Mouse (Mus musculus): ENCODE measurements around the gene 4933411K16Rik. TPM values are rescaled to one million over a fixed set of nuclear protein-coding genes. Genes with fewer than 3 reads are reported as not detected.

4933411K16Rik gene
- total and polyA plus RNA-seq, 2 experiments from 2014 or later: 0.24 TPM; not detected in 1

DNA sequence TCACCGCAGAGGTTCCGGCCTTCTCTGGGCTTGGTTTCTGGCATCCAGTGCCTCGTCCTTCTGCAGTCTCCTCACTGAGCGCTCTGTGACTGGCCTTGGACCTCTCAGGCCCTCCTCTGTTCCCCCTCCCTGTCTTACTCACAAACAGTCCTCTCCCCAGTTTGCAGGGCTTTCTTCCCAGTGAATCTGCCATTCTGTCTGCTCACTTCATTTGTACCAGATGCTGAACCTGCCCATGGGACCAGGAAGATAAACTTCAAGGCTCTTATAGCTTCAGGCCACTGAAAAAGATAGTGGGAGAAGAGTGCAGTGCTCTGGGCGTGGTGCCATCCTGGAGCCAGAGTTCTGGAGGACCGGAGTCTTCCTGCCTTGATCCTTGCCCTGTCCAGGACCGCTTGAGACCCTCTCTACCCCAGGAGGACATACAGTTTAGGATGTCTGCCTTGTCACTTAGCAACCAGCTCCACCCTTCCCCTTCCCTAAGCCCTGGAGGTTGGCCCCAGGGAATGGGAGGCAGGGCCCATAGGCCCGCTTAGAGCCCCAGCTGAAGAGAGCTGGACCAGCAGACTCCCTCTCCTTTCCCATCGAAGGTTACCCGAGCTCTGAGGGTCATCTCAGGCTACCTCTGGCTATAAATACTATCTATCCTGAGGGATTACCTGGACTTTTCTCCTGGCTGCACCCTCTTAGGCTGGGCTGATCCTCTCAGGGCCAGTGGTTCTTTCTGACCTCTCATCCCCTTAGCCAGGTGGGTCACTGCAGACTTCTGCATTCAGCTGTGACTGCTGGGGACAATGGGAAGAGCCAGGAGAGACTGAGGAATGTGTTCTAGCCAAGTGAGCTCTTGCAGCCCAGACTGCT, 30.1 kb upstream of the 4933411K16Rik start:
- no peak for ATAC-seq

DNA sequence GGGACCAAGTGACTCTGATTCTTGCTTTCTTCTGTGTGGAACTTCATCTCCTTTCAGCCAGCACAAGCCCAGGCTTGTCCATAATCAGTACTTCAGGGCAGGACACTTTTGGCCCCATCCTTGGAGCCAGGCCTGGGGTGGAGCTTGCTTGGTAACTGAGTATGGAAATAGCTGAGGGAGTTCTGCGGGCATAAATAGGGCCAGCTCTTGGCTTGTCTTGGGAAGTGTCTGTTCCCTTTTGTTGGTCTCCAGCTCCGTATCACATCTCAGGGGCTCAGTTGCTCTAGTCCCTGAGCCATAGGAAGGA, 29.6 kb upstream of the 4933411K16Rik start:
- DNase-seq (no peak), ATAC-seq (no peak)
- Histone ChIP-seq H3K36me3 (ENCODE audit: insufficient read depth) (no peaks in the 10 kb centered on the region), H3K27ac (ENCODE audit: low read depth, low read length) (no peak overlapping the region), H3K9ac (no peak overlapping the region), H3K27me3 (ENCODE audit: insufficient read depth, low read length) (no peaks in the 10 kb centered on the region), H3K4me2 (ENCODE audit: low read depth) (no peak overlapping the region), H3K4me1 (ENCODE audit: insufficient read depth) (no peaks in the 10 kb centered on the region), H3K4me3 (ENCODE audit: low read depth, low read length) (no peak overlapping the region), H3K9me3 (ENCODE audit: low read length) (no peaks in the 10 kb centered on the region)
- 81% methylated on average over 2 of the region's 2 CpGs for WGBS
- no peak for TF ChIP-seq CTCF (IDR thresholded peaks at IDR 0.05; ENCODE audit: low read depth)

More for the DNA sequence above, 30.1 kb upstream of the 4933411K16Rik start:
- Histone ChIP-seq H3K4me1 (ENCODE audit: insufficient read depth) (no peaks in the 10 kb centered on the region), H3K36me3 (ENCODE audit: insufficient read depth) (no peaks in the 10 kb centered on the region), H3K4me3 (ENCODE audit: low read depth, low read length) (no peak overlapping the region), H3K9me3 (ENCODE audit: low read length) (no peaks in the 10 kb centered on the region), H3K9ac (no peak overlapping the region), H3K4me2 (ENCODE audit: low read depth) (no peak overlapping the region), H3K27ac (ENCODE audit: low read depth, low read length) (no peak overlapping the region), H3K27me3 (ENCODE audit: insufficient read depth, low read length) (no peaks in the 10 kb centered on the region)
- 78% methylated on average over 10 of the region's 10 CpGs for whole genome bisulfite sequencing
- DNase-seq: no peak
- no peak for TF ChIP-seq CTCF (IDR thresholded peaks at IDR 0.05; ENCODE audit: low read depth)

DNA sequence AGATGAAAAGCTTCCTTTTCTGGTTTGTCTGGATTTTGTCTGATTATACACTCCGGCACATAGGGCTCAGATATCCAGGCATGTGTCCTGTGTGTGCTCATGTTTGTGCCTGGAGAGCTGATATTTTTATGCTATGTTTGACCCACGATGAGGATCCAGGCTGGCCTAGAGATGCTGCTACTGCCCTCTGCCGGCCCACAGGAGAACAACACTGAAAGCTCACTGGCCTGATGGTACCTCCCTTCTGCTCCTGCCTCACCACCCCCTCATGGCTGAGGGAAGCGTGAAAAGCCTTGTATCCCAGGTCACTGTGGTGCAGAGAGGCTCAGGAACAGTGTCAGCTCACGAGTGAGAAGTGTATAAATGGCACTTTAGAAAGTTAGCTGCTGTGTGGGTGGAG, 25.9 kb upstream of the 4933411K16Rik start:
- WGBS: 5% methylated on average over 5 of the region's 5 CpGs
- Histone ChIP-seq H3K27me3 (ENCODE audit: insufficient read depth, low read length) (no peaks in the 10 kb centered on the region), H3K4me3 (ENCODE audit: low read depth, low read length) (no peak overlapping the region), H3K9me3 (ENCODE audit: low read length) (no peaks in the 10 kb centered on the region), H3K9ac (no peak overlapping the region), H3K36me3 (ENCODE audit: insufficient read depth) (no peaks in the 10 kb centered on the region), H3K4me2 (ENCODE audit: low read depth) (no peak overlapping the region), H3K4me1 (ENCODE audit: insufficient read depth) (no peaks in the 10 kb centered on the region), H3K27ac (ENCODE audit: low read depth, low read length) (no peak overlapping the region)
- ATAC-seq (peak; percentile 82), DNase-seq (peak; percentile 77)
- TF ChIP-seq CTCF (IDR thresholded peaks at IDR 0.05; ENCODE audit: low read depth): peak; percentile 94

DNA sequence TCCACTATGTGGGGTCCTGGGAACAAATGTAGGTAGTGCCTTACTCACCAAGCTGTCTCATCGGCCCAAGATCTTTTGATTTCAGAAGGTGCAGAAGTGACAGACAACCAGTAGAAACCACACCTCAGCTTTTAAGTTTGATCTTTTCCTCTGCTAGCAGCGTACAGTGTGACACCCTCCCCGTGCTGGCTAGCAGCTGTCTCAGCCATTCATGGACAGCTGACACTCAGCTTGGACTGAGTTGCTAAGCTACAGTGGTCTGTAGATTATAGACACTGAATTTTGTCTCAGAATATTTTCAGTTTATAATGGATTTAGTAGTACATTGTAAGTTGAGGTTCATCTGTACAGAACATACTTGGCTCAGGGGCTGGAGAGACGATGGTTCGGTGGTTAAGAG, 20.9 kb upstream of the 4933411K16Rik start:
- no peak for DNase-seq
- no peaks in the 10 kb centered on the region for H3K4me1 ChIP-seq (ENCODE audit: insufficient read depth)
- no peak for ATAC-seq
- H3K4me3 ChIP-seq (ENCODE audit: low read depth, low read length): no peak overlapping the region
- no peak for TF ChIP-seq CTCF (IDR thresholded peaks at IDR 0.05; ENCODE audit: low read depth)
- no peak overlapping the region for H3K9ac ChIP-seq
- WGBS: 80% methylated on average over 5 of the region's 5 CpGs
- no peaks in the 10 kb centered on the region for H3K36me3 ChIP-seq (ENCODE audit: insufficient read depth)
- no peaks in the 10 kb centered on the region for H3K27me3 ChIP-seq (ENCODE audit: insufficient read depth, low read length)
- H3K9me3 ChIP-seq (ENCODE audit: low read length): no peaks in the 10 kb centered on the region
- no peak overlapping the region for H3K4me2 ChIP-seq (ENCODE audit: low read depth)
- no peak overlapping the region for H3K27ac ChIP-seq (ENCODE audit: low read depth, low read length)

DNA sequence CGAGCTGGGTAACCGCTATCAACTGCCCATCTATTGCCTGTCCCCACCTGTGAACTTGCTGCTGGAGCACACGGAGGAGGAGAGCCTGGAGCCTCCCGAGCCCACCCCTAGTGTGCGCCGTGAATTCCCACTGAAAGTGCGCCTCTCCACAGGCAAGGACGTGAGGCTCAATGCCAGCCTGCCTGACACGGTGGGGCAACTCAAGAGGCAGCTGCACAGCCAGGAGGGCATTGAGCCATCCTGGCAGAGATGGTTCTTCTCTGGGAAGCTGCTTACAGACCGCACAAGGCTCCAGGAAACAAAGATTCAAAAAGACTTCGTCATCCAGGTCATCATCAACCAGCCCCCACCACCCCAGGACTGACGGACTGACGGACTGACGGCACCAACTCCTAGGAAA, 18.4 kb upstream of the 4933411K16Rik start:
- Histone ChIP-seq H3K4me3 (ENCODE audit: low read depth, low read length) (no peak overlapping the region), H3K36me3 (ENCODE audit: insufficient read depth) (no peaks in the 10 kb centered on the region), H3K4me1 (ENCODE audit: insufficient read depth) (no peaks in the 10 kb centered on the region), H3K4me2 (ENCODE audit: low read depth) (no peak overlapping the region), H3K9ac (no peak overlapping the region), H3K9me3 (ENCODE audit: low read length) (no peaks in the 10 kb centered on the region), H3K27me3 (ENCODE audit: insufficient read depth, low read length) (no peaks in the 10 kb centered on the region), H3K27ac (ENCODE audit: low read depth, low read length) (no peak overlapping the region)
- ATAC-seq: no peak
- no peak for TF ChIP-seq CTCF (IDR thresholded peaks at IDR 0.05; ENCODE audit: low read depth)
- no peak for DNase-seq
- 72% methylated on average over 14 of the region's 14 CpGs for WGBS

DNA sequence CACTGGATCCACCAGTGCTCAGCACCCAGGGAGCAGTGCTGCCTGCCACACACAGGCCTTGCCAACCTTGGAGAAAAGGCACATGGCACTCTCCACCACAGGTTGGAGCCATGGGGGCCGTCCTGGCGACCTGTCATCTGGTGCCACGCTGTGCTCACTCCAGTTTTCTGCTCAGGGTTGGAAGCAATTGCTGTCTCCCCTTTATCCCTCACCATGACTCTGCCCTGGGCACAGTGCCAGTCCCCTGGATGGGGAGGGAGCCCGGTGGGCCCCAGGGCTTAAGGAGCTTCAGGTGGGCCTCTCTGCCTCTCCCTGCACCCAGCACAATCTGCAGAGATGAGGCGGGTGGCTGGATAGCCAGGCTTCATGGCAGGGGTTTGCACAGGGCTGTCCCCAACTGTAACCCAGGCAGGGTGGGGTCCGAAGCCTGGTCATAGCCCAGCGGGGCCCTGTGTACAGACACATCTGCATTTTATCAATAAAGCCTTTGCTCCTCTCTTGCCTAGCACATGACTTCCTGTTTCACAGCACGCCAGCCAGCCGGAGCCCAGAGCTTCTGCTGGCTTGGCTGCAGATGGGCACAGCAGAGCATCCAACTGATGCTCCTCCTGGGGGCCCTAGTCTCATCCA, 17.8 kb upstream of the 4933411K16Rik start:
- 66% methylated on average over 9 of the region's 9 CpGs for WGBS
- Histone ChIP-seq H3K27ac (ENCODE audit: low read depth, low read length) (no peak overlapping the region), H3K36me3 (ENCODE audit: insufficient read depth) (no peaks in the 10 kb centered on the region), H3K4me2 (ENCODE audit: low read depth) (no peak overlapping the region), H3K4me1 (ENCODE audit: insufficient read depth) (no peaks in the 10 kb centered on the region), H3K9me3 (ENCODE audit: low read length) (no peaks in the 10 kb centered on the region), H3K27me3 (ENCODE audit: insufficient read depth, low read length) (no peaks in the 10 kb centered on the region), H3K4me3 (ENCODE audit: low read depth, low read length) (no peak overlapping the region), H3K9ac (no peak overlapping the region)
- TF ChIP-seq CTCF (IDR thresholded peaks at IDR 0.05; ENCODE audit: low read depth): no peak
- ATAC-seq (peak; percentile 37; the same call in 1 of the 2 replicates), DNase-seq (no peak)

DNA sequence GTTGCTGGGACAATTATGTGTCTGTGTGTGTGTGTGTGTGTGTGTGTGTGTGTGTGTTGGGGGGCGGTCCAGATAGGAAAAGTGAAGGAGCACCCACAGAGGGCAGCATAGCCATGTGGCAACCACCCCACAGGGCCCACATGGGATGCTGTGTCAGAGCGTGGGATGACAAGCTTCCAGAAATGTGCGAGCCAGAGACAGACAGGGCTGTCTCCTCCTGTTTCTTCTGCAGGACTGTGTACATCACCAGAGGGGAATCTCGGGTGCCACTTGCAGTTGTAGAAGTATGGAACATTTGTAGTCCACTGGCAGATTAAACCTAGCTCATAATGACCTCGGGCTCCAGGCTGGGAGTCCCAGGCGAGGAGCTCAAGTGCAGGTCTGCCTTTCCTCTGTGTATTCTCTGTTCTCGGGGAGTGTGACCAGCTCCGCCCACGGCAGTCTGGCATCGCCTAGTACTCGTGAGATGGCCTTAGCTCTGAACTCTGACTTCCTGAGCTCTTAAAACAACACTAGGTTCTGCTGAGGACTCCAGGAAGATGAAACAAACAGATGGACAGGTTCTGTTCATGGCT, 17.1 kb upstream of the 4933411K16Rik start:
- ATAC-seq: peak; percentile 19
- H3K4me1 ChIP-seq (ENCODE audit: insufficient read depth): no peaks in the 10 kb centered on the region
- H3K36me3 ChIP-seq (ENCODE audit: insufficient read depth): no peaks in the 10 kb centered on the region
- 58% methylated on average over 11 of the region's 11 CpGs for WGBS
- DNase-seq: no peak
- TF ChIP-seq CTCF (IDR thresholded peaks at IDR 0.05; ENCODE audit: low read depth): no peak
- no peak overlapping the region for H3K9ac ChIP-seq
- H3K27me3 ChIP-seq (ENCODE audit: insufficient read depth, low read length): no peaks in the 10 kb centered on the region
- H3K9me3 ChIP-seq (ENCODE audit: low read length): no peaks in the 10 kb centered on the region
- H3K27ac ChIP-seq (ENCODE audit: low read depth, low read length): no peak overlapping the region
- no peak overlapping the region for H3K4me3 ChIP-seq (ENCODE audit: low read depth, low read length)
- no peak overlapping the region for H3K4me2 ChIP-seq (ENCODE audit: low read depth)

All from forebrain, postnatal 0 days (tissue).